Mouse (Mus musculus) CH12.LX (cell line): ENCODE results near the gene Arhgef3. TPM values are rescaled to one million over a fixed set of nuclear protein-coding genes. Genes with fewer than 3 reads are reported as not detected.

Experiments used
- DNase-seq: peaks from one replicate; pipeline ENCODE4 v3.0.0-alpha.2; 2013; ENCODE audit errors: extremely low read depth
- H3K27ac ChIP-seq: 2 replicates; pipeline ENCODE4 v1.5.1; 2012; ENCODE audit warnings: low read depth, mild to moderate bottlenecking, control low read depth, moderate library complexity; ENCODE audit not compliant: insufficient read depth
- H3K27me3 ChIP-seq: replicated peaks from 2 replicates; pipeline ENCODE3; 2012; ENCODE audit warnings: inconsistent platforms
- H3K36me3 ChIP-seq, 2 experiments: replicated peaks in 1 of 2; 2 replicates each; pipeline versions ENCODE3 to v1.6.1; 2012; ENCODE audit warnings: inconsistent platforms in 1 of 2, low read length in 1 of 2, mild to moderate bottlenecking in 1 of 2, mixed read lengths in 1 of 2, moderate library complexity in 1 of 2; ENCODE audit not compliant: control insufficient read depth in 1 of 2, insufficient read depth in 1 of 2
- H3K4me1 ChIP-seq, 2 experiments: 2 replicates each; pipeline ENCODE4 v1.6.1; 2012; ENCODE audit warnings: inconsistent platforms in 1 of 2, moderate library complexity in 1 of 2; ENCODE audit not compliant: insufficient read depth in 2 of 2, control insufficient read depth in 1 of 2
- H3K4me2 ChIP-seq: 2 replicates; pipeline ENCODE4 v1.6.1; 2012; ENCODE audit warnings: low read depth, mild to moderate bottlenecking, control low read depth; ENCODE audit not compliant: poor library complexity, insufficient read depth, severe bottlenecking
- H3K4me3 ChIP-seq, 3 experiments: fragments of 150-350 bp in 1 of 3; sonication (generic) in 1 of 3; replicated peaks in 1 of 3; 2 replicates each; pipeline versions ENCODE3 to v1.5.1; 2011 to 2012; ENCODE audit warnings: low read depth in 2 of 3, low read length in 2 of 3, mild to moderate bottlenecking in 2 of 3, moderate library complexity in 2 of 3, control low read depth in 1 of 3, improper control_type of control experiment in 1 of 3, inconsistent platforms in 1 of 3, mixed read lengths in 1 of 3; ENCODE audit not compliant: poor library complexity in 1 of 3
- H3K79me2 ChIP-seq: replicated peaks from 2 replicates; pipeline ENCODE4 v1.6.1; 2012; ENCODE audit warnings: mild to moderate bottlenecking, moderate library complexity; ENCODE audit not compliant: control insufficient read depth, poor library complexity, insufficient read depth, severe bottlenecking; ENCODE audit errors: extremely low read depth
- H3K9ac ChIP-seq: 2 replicates; pipeline ENCODE4 v1.6.1; 2012; ENCODE audit warnings: low read depth, mild to moderate bottlenecking, control low read depth, moderate library complexity; ENCODE audit not compliant: insufficient read depth
- H3K9me3 ChIP-seq: replicated peaks from 2 replicates; pipeline ENCODE3; 2012; ENCODE audit warnings: low read length, inconsistent platforms, mixed read lengths
- CTCF ChIP-seq, 2 experiments: IDR thresholded peaks in 1 of 2; conservative IDR thresholded peaks in 1 of 2; 2 replicates each; pipeline ENCODE4 v1.5.1; 2011 to 2012; ENCODE audit warnings: low read depth in 2 of 2, low read length in 2 of 2, improper control_type of control experiment in 1 of 2, inconsistent platforms in 1 of 2, mild to moderate bottlenecking in 1 of 2, moderate library complexity in 1 of 2
- EP300 ChIP-seq: IDR thresholded peaks from 2 replicates; pipeline ENCODE4 v1.6.1; 2011; ENCODE audit warnings: low read length, improper control_type of control experiment
- GABPA ChIP-seq: IDR thresholded peaks from 2 replicates; pipeline ENCODE4 v1.6.1; 2012; ENCODE audit warnings: low read depth, low read length, improper control_type of control experiment, inconsistent platforms; ENCODE audit not compliant: insufficient replicate concordance
- HCFC1 ChIP-seq: IDR thresholded peaks from 2 replicates; pipeline ENCODE4 v1.6.1; 2012; ENCODE audit warnings: low read depth, mild to moderate bottlenecking, inconsistent platforms, low read length, improper control_type of control experiment
- MAFK ChIP-seq: IDR thresholded peaks from 2 replicates; pipeline ENCODE4 v1.6.1; 2011; ENCODE audit warnings: low read length, improper control_type of control experiment; ENCODE audit not compliant: insufficient replicate concordance
- MAZ ChIP-seq: IDR thresholded peaks from 2 replicates; pipeline ENCODE4 v1.6.1; 2012; ENCODE audit warnings: low read depth, mild to moderate bottlenecking, inconsistent platforms, low read length, improper control_type of control experiment, moderate library complexity
- NELFE ChIP-seq: IDR thresholded peaks from 2 replicates; pipeline ENCODE4 v1.6.1; 2011; ENCODE audit warnings: low read depth, low read length, improper control_type of control experiment
- NRF1 ChIP-seq: IDR thresholded peaks from 2 replicates; pipeline ENCODE4 v1.6.1; 2014; ENCODE audit warnings: low read depth, mild to moderate bottlenecking, inconsistent platforms, low read length, improper control_type of control experiment, moderate library complexity
- PAX5 ChIP-seq: IDR thresholded peaks from 2 replicates; pipeline ENCODE4 v1.6.1; 2012; ENCODE audit warnings: low read length, inconsistent platforms, mixed read lengths
- RAD21 ChIP-seq: IDR thresholded peaks from 2 replicates; pipeline ENCODE4 v1.6.1; 2011; ENCODE audit warnings: low read depth, mild to moderate bottlenecking, low read length, improper control_type of control experiment, moderate library complexity
- RCOR1 ChIP-seq: conservative IDR thresholded peaks from 2 replicates; pipeline ENCODE4 v1.6.1; 2012; ENCODE audit warnings: low read depth, mild to moderate bottlenecking, inconsistent platforms, low read length, improper control_type of control experiment
- SIN3A ChIP-seq: IDR thresholded peaks from 2 replicates; pipeline ENCODE4 v1.6.1; 2012; ENCODE audit warnings: low read length, improper control_type of control experiment, inconsistent platforms
- SMC3 ChIP-seq: IDR thresholded peaks from 2 replicates; pipeline ENCODE4 v1.6.1; 2011; ENCODE audit warnings: low read depth, low read length, improper control_type of control experiment
- UBTF ChIP-seq: IDR thresholded peaks from 2 replicates; pipeline ENCODE4 v1.6.1; 2012; ENCODE audit warnings: low read depth, mild to moderate bottlenecking, inconsistent platforms, low read length, improper control_type of control experiment, moderate library complexity
- USF1 ChIP-seq: IDR thresholded peaks from 2 replicates; pipeline ENCODE4 v1.6.1; 2014; ENCODE audit warnings: low read depth, mild to moderate bottlenecking, inconsistent platforms, low read length, improper control_type of control experiment
- ZC3H11A ChIP-seq: IDR thresholded peaks from 2 replicates; pipeline ENCODE4 v1.6.1; 2012; ENCODE audit warnings: low read depth, mild to moderate bottlenecking, inconsistent platforms, low read length, improper control_type of control experiment
- ZNF384 ChIP-seq: IDR thresholded peaks from 2 replicates; pipeline ENCODE4 v1.6.1; 2012; ENCODE audit warnings: low read depth, low read length, improper control_type of control experiment, inconsistent platforms
- dilution Hi-C: fragments of 300-500 bp; cut with MboI; formaldehyde crosslinking; loops from 2 replicates; pipeline ENCODE4 v1.14.3; 2020; ENCODE audit warnings: low sequenced_read_pairs; ENCODE audit not compliant: extremely low pct_unique_long_range_greater_than_20kb, extremely low pct_ligation_motif_present
- in situ Hi-C: fragments of 300-500 bp; cut with MboI; formaldehyde crosslinking; loops from 3 replicates; pipeline ENCODE4 v1.14.3; 2019; ENCODE audit warnings: low sequenced_read_pairs, low pct_ligation_motif_present, low pct_unique_long_range_greater_than_20kb, mixed read lengths
- polyA plus RNA-seq: library from polyadenylated mRNA; unstranded; fragments of >175 nt; gene quantifications from 2 replicates; pipeline ENCODE4 v1.2.1, GENCODE M21; 2012; ENCODE audit warnings: low read depth; ENCODE audit not compliant: insufficient read length
- total RNA-seq, 2 experiments: library from RNA; depleted of rRNA; stranded (reverse); fragments of 300-350 nt in 1 of 2; fragments of >200 nt in 1 of 2; gene quantifications; 2 replicates each; pipeline ENCODE4 v1.2.3; 2012 to 2014

Arhgef3 gene
- total and polyA plus RNA-seq, 3 experiments: 0.51 to 0.64 (median 0.62) TPM

GRCm38 (mm10) chr14:27397526-27397925 is 282.8 kb downstream of the Arhgef3 start:
- dilution Hi-C loops: no loop called here
- no peaks in the 10 kb centered on the region for H3K36me3 ChIP-seq

GRCm38 (mm10) chr14:27400495-27400894 is 285.8 kb downstream of the Arhgef3 start:
- H3K79me2 ChIP-seq: no peaks in the 10 kb centered on the region
- no peak for DNase-seq
- in situ Hi-C loops: no loop called here
- H3K27ac ChIP-seq: no peak overlapping the region
- TF ChIP-seq RAD21: no peak
- no peak for TF ChIP-seq PAX5
- TF ChIP-seq NRF1: no peak
- no peak for TF ChIP-seq ZNF384
- TF ChIP-seq, all 38 proteins: peak for 0
- peaks cover 5% of the 10 kb centered on the region for H3K27me3 ChIP-seq
- no peaks in the 10 kb centered on the region for H3K36me3 ChIP-seq
- no peak overlapping the region for H3K4me3 ChIP-seq
- dilution Hi-C loops: no loop called here
- H3K4me1 ChIP-seq: peaks cover 25 to 59% of the 10 kb centered on the region in 2 experiments
- H3K9ac ChIP-seq: no peak overlapping the region
- no peak overlapping the region for H3K4me2 ChIP-seq
- H3K9me3 ChIP-seq: no peaks in the 10 kb centered on the region

More at GRCm38 (mm10) chr14:27397526-27397925, 282.8 kb downstream of the Arhgef3 start:
- in situ Hi-C loops: loop anchor here (5.0 kb wide), 1 partner anchor 55 kb away; no protein-coding TSS in a partner anchor
- H3K27ac ChIP-seq: no peak overlapping the region
- H3K4me1 ChIP-seq: peaks cover 19 to 34% of the 10 kb centered on the region in 2 experiments
- no peak for TF ChIP-seq EP300
- no peak for TF ChIP-seq NELFE
- no peak for TF ChIP-seq UBTF
- no peak for TF ChIP-seq ZNF384
- TF ChIP-seq RAD21: no peak
- no peak for TF ChIP-seq MAZ
- TF ChIP-seq CTCF (conservative IDR thresholded peaks at IDR 0.05 in 1 of 2, IDR thresholded peaks at IDR 0.05 in 1 of 2; ENCODE audit: low read depth in 2 of 2, low read length in 2 of 2): no peak
- no peak for TF ChIP-seq USF1
- no peak for TF ChIP-seq MAFK
- TF ChIP-seq, all 38 proteins: peak for 0
- Histone ChIP-seq H3K79me2 (no peaks in the 10 kb centered on the region), H3K27me3 (peaks cover 5% of the 10 kb centered on the region), H3K4me2 (no peak overlapping the region), H3K9me3 (no peaks in the 10 kb centered on the region), H3K4me3 (no peak overlapping the region), H3K9ac (no peak overlapping the region)
- DNase-seq: peak; percentile 39

GRCm38 (mm10) chr14:27401717-27402278 is 287.1 kb downstream of the Arhgef3 start:
- Histone ChIP-seq H3K9me3 (peaks cover 8% of the 10 kb centered on the region), H3K9ac (no peak overlapping the region), H3K27me3 (peaks cover 5% of the 10 kb centered on the region), H3K4me2 (no peak overlapping the region), H3K4me3 (no peak overlapping the region), H3K79me2 (no peaks in the 10 kb centered on the region), H3K4me1 (peaks cover 19 to 58% of the 10 kb centered on the region in 2 experiments), H3K27ac (no peak overlapping the region), H3K36me3 (no peaks in the 10 kb centered on the region)
- dilution Hi-C loops: no loop called here
- DNase-seq: no peak
- in situ Hi-C loops: no loop called here
- no peak for TF ChIP-seq NELFE
- no peak for TF ChIP-seq RCOR1
- TF ChIP-seq HCFC1: no peak
- TF ChIP-seq SMC3: no peak
- no peak for TF ChIP-seq SIN3A
- TF ChIP-seq GABPA: no peak
- TF ChIP-seq PAX5: no peak
- TF ChIP-seq ZC3H11A: no peak
- TF ChIP-seq EP300: no peak
- no peak for TF ChIP-seq MAZ
